Mouse (Mus musculus): Measurements from ENCODE around the gene Adgrb3.
A peak's percentile ranks its signal among the peaks of the same experiment; 100 is the strongest.

Gene Adgrb3

GRCm38 (mm10) chr1:25312344-25312743 lies 517.2 kb downstream of the Adgrb3 start:
- no peak for DNase-seq (ENCODE audit: low read depth, low spot score)

GRCm38 (mm10) chr1:25310066-25310465 lies 519.4 kb downstream of the Adgrb3 start:
- DNase-seq (ENCODE audit: low read depth, low spot score), result no peak

GRCm38 (mm10) chr1:25281471-25281870 lies 548.0 kb downstream of the Adgrb3 start:
- peak; percentile 78 for DNase-seq (ENCODE audit: low read depth, low spot score)

GRCm38 (mm10) chr1:25250562-25250961 lies 578.9 kb downstream of the Adgrb3 start:
- DNase-seq (ENCODE audit: low read depth, low spot score), result no peak

- no peak for DNase-seq (ENCODE audit: low read depth, low spot score)
These were observed 587.1 kb downstream of the Adgrb3 start for GRCm38 (mm10) chr1:25242436-25242835.

GRCm38 (mm10) chr1:25229245-25229750 lies 600.2 kb downstream of the Adgrb3 start:
- DNase-seq (ENCODE audit: low read depth, low spot score), result peak; percentile 70

GRCm38 (mm10) chr1:25228381-25229244 lies 600.9 kb downstream of the Adgrb3 start:
- peak; percentile 87 for DNase-seq (ENCODE audit: low read depth, low spot score)

- DNase-seq (ENCODE audit: low read depth, low spot score), result peak; percentile 40
These were observed 601.6 kb downstream of the Adgrb3 start for GRCm38 (mm10) chr1:25227880-25228279.

GRCm38 (mm10) chr1:25204636-25205035 lies 624.9 kb downstream of the Adgrb3 start:
- peak; percentile 26 for DNase-seq (ENCODE audit: low read depth, low spot score)

- peak; percentile 79 for DNase-seq (ENCODE audit: low read depth, low spot score)
These were observed 630.1 kb downstream of the Adgrb3 start for GRCm38 (mm10) chr1:25199392-25199791.

GRCm38 (mm10) chr1:25191986-25192385 lies 637.5 kb downstream of the Adgrb3 start:
- DNase-seq (ENCODE audit: low read depth, low spot score), result no peak

GRCm38 (mm10) chr1:25189261-25189660 lies 640.2 kb downstream of the Adgrb3 start:
- DNase-seq (ENCODE audit: low read depth, low spot score), result peak; percentile 58

GRCm38 (mm10) chr1:25185909-25186308 lies 643.6 kb downstream of the Adgrb3 start:
- no peak for DNase-seq (ENCODE audit: low read depth, low spot score)

- no peak for DNase-seq (ENCODE audit: low read depth, low spot score)
These were observed 647.6 kb downstream of the Adgrb3 start for GRCm38 (mm10) chr1:25181881-25182280.

GRCm38 (mm10) chr1:25180615-25181014 lies 648.9 kb downstream of the Adgrb3 start:
- no peak for DNase-seq (ENCODE audit: low read depth, low spot score)

- DNase-seq (ENCODE audit: low read depth, low spot score), result peak; percentile 88
These were observed 649.5 kb downstream of the Adgrb3 start for GRCm38 (mm10) chr1:25179860-25180582.

- no peak for DNase-seq (ENCODE audit: low read depth, low spot score)
These were observed 651.0 kb downstream of the Adgrb3 start for GRCm38 (mm10) chr1:25178347-25179130.

- peak; percentile 57 for DNase-seq (ENCODE audit: low read depth, low spot score)
These were observed 662.4 kb downstream of the Adgrb3 start for GRCm38 (mm10) chr1:25167120-25167519.

GRCm38 (mm10) chr1:25166036-25166796 lies 663.3 kb downstream of the Adgrb3 start:
- DNase-seq (ENCODE audit: low read depth, low spot score), result peak; percentile 87

GRCm38 (mm10) chr1:25163561-25163960 lies 665.9 kb downstream of the Adgrb3 start:
- DNase-seq (ENCODE audit: low read depth, low spot score), result peak; percentile 49

GRCm38 (mm10) chr1:25146206-25146605 lies 683.3 kb downstream of the Adgrb3 start:
- peak; percentile 84 for DNase-seq (ENCODE audit: low read depth, low spot score)
